Mouse (Mus musculus) c-Kit-positive CD71-positive TER-119-negative erythroid progenitor cells, embryonic 14.5 days (primary cell): ENCODE results near the gene Slc22a14.
"Not testable (repeated sequence)": the region's sequence is repeated elsewhere in the genome, so short reads cannot be mapped to it uniquely, and the experiment has no call there.

Experiments used
- DNase-seq: peaks from one replicate; pipeline ENCODE4 v3.0.0-alpha.2; 2013; ENCODE audit warnings: low read depth

The Slc22a14 gene

GRCm38 (mm10) chr9:119260825-119261224, 104.5 kb downstream of the Slc22a14 start:
- DNase-seq = no peak

- no peak for DNase-seq
These were observed 106.6 kb downstream of the Slc22a14 start for GRCm38 (mm10) chr9:119258785-119259184.

GRCm38 (mm10) chr9:119258128-119258527, 107.2 kb downstream of the Slc22a14 start:
- no peak for DNase-seq

DNA sequence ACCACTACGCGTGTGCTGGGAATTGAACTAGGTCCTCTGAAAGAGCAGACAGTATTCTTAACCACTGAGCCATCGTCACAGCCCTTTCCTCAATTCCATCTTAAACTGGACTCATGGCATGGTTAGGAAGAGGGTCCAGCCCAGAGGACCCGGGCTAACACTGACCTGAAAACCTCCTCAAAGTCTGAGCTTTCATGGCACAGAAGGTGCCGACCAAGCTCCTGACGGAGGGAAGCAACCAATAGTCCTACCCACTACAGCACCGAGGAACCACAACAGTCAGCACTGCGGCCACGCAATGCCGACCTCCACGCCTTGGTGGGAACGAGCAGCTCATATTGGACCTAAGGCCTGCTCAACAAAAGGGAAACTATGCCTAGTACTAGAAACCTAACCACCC, 109.2 kb downstream of the Slc22a14 start:
- DNase-seq = no peak

DNA sequence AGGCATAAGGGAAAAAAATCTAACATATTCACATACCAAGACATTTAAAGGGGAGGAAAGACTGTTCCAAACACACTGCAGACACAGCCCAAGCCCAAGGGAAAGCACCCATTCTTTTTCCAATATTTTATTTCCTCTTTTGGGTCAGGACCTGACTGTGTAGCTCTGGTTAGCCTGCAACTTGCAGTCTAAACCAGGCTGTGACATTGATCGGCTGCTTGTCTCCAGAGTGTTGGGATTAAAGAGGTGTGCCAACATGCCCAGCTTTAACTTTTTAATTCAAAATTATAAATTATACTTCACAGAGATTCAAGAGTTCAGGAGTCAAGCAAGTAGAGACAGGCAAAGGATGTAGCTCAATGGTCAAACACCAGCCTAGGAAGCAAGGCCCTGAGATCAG, 110.3 kb downstream of the Slc22a14 start:
- DNase-seq = no peak

- DNase-seq = no peak
These were observed 111.2 kb downstream of the Slc22a14 start for GRCm38 (mm10) chr9:119254187-119254586.

GRCm38 (mm10) chr9:119247996-119248395, 117.4 kb downstream of the Slc22a14 start:
- no peak for DNase-seq

DNA sequence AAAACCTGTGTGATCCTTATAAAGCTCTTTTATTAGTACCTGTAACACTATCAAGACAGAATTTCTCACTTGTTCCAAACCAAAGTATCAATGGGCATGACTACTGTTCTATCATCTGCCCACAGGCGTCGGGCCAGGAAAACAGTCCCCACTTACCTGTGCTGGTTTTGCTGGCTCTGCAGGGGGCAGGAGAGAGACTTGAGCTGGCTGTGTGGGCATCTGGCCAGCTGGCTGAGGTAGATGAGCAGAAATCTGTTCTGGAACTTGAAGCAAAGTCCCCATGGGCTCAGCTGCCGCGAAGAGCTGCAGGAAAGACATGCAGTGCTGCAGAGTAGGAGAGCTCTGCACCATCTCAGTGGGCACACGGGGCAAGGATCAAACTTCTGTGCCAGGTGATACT, 118.5 kb downstream of the Slc22a14 start:
- no peak for DNase-seq

DNA sequence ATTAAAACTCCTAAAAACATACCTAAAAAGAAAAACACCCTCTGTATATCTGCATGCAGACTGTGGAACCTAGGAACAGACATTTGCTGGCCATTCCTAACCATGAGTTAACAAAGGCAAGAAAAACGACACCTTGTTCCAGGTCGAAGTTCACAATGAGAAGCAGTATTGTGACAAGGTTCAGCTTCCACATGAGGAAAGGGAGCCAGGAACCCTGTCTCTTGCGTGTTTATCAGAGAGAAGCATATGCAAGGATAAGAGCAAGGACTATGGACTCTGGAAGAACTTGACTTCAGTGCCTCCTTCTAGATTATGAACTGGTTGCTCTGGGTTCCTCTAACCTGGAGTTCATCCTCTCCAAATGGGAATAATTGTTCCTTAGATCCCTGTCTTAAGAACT, 121.4 kb downstream of the Slc22a14 start:
- DNase-seq = no peak

- no peak for DNase-seq
These were observed 124.0 kb downstream of the Slc22a14 start for GRCm38 (mm10) chr9:119241169-119241865.

- no peak for DNase-seq
These were observed 124.9 kb downstream of the Slc22a14 start for GRCm38 (mm10) chr9:119240286-119240997.

- DNase-seq = no peak
These were observed 126.1 kb downstream of the Slc22a14 start for GRCm38 (mm10) chr9:119239274-119239673.

DNA sequence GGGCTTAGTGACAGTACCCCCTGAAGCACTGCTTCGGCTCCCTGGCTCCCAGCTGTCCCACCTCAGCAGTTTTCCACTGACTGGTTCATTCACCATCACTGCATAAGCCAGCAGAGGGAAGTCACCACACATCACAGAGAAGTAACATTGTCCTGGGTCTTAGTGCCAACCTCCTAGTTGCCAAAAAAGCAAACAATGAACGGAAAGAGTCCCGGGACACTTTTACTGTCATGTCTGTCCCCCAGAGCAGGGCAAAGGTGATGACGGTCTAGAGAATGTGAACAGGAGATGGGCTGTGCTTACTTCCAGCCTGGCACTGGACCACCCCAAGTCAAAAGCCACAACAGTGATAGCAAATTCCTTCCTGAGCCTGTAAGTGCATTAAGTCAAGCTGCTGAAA, 126.6 kb downstream of the Slc22a14 start:
- DNase-seq = no peak

GRCm38 (mm10) chr9:119231552-119231951, 133.8 kb downstream of the Slc22a14 start:
- DNase-seq = no peak

DNA sequence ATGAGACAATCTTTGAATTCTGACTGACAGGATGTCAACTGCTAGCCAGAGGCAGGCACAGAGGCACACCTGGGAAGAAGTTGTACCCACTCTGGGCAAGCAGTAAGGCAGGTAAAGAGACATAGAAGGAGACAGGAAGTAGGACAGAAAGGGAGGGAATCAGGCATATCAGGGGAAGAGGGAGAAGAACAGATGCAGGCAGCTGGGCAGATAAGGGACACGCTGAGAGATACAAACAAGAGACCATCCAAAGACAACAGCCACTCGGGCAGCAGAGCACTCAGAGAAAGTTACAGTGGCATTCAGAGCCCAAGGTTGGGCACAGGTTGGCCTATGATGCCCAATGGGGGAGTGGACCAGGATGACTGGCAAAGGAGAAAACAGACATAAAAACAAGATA, 134.5 kb downstream of the Slc22a14 start:
- DNase-seq = no peak

- DNase-seq = no peak
These were observed 145.1 kb downstream of the Slc22a14 start for GRCm38 (mm10) chr9:119220249-119220648.

GRCm38 (mm10) chr9:119219667-119220066, 145.7 kb downstream of the Slc22a14 start:
- no peak for DNase-seq

DNA sequence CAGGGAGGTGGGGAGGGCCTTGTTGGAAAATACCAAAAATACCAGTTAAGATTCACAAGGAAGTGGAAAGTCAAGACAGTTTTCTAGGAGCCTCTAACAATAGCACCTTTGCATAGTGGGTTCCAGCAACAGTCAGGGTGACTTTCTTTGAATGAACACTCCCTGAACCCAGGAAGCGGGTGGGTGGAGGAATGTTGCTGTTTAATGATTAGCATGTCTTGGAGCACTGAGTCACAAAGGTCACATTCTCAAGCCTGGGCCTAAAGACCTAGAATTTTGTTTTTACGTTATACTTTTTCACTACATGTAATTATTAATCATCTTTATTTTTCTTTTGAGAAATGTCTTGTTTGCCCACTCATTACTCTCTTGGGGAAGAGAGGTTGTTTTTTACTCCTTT, 150.0 kb downstream of the Slc22a14 start:
- DNase-seq = not testable (repeated sequence)

- DNase-seq = no peak
These were observed 150.8 kb downstream of the Slc22a14 start for GRCm38 (mm10) chr9:119214601-119215000.

- no peak for DNase-seq
These were observed 152.4 kb downstream of the Slc22a14 start for GRCm38 (mm10) chr9:119212996-119213395.

GRCm38 (mm10) chr9:119208998-119209397, 156.4 kb downstream of the Slc22a14 start, which contains the start of gene Slc22a13:
Slc22a13 (minus strand) TSS chr9:119209098.
- DNase-seq = no peak

DNA sequence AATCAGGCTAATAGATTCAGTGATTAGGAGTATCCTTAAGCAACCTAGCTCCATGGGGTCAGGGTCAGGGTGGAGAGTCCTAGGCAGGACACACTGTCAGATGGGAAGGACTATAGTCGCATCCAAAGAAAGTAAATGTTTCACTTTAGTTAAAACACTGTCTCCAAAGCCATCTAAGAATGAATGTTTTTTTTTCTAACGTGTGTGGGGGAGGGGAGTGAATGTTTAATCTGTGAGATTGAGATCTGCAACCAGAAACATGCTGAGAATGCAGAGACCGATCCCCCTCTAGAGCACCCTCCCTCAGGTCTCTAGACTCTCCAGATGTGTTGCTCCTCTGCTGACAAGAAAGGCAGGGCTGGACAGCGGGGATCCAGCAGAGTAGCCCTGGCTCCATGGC, 158.2 kb downstream of the Slc22a14 start:
- no peak for DNase-seq

- DNase-seq = no peak
These were observed 158.7 kb downstream of the Slc22a14 start for GRCm38 (mm10) chr9:119206666-119207065.

GRCm38 (mm10) chr9:119205756-119206155, 159.6 kb downstream of the Slc22a14 start:
- no peak for DNase-seq
